Mouse (Mus musculus): Measurements from ENCODE around the gene Tgfbr1. TPM values are rescaled to one million over a fixed set of nuclear protein-coding genes. Genes with fewer than 3 reads are reported as not detected.
A peak's percentile ranks its signal among the peaks of the same experiment; 100 is the strongest.
"Not testable (repeated sequence)": the region's sequence is repeated elsewhere in the genome, so short reads cannot be mapped to it uniquely, and the experiment has no call there.

The Tgfbr1 gene
- polyA plus RNA-seq, 1 experiment from 2014 or later: 43.1 TPM

DNA sequence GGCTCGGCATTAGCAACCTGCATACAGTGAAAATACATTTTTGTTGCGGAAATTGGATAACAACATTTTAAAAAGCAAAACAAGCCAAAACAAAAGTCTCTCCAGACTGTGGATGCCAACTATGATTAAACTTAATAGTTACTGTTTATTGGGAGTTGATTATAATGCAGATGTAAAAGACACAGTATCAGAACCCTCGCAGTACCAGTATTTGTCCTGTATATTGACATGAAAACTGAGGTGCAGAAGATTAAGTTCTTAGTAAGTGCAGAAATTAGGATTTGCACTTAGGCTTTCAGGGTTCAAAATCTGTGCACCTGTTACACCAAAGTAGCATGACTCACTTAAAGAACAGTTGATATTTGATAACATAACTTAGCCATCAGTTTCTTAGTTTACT is 1.3 kb downstream of the Tgfbr1 start:
- H3K9ac ChIP-seq (ENCODE audit: low read length): peak overlapping the region; percentile 93
- H3K27me3 ChIP-seq (replicated peaks; ENCODE audit: control insufficient read depth, insufficient read depth, low read length): no peaks in the 10 kb centered on the region
- 27% methylated on average over 3 of the region's 3 CpGs for WGBS
- no peak for ATAC-seq
- peak overlapping the region; percentile 92 for H3K4me3 ChIP-seq (ENCODE audit: low read depth, low read length)
- H3K36me3 ChIP-seq (ENCODE audit: control insufficient read depth, insufficient read depth, low read length): no peaks in the 10 kb centered on the region
- no peaks in the 10 kb centered on the region for H3K9me3 ChIP-seq (replicated peaks; ENCODE audit: control insufficient read depth, low read length)
- peaks cover 15% of the 10 kb centered on the region for H3K4me1 ChIP-seq (ENCODE audit: control insufficient read depth, insufficient read depth, low read length)
- no peak overlapping the region for H3K27ac ChIP-seq (ENCODE audit: low read depth, low read length)
- H3K4me2 ChIP-seq (ENCODE audit: low read length): peak overlapping the region; percentile 93
- no peak for DNase-seq (ENCODE audit: low spot score)

DNA sequence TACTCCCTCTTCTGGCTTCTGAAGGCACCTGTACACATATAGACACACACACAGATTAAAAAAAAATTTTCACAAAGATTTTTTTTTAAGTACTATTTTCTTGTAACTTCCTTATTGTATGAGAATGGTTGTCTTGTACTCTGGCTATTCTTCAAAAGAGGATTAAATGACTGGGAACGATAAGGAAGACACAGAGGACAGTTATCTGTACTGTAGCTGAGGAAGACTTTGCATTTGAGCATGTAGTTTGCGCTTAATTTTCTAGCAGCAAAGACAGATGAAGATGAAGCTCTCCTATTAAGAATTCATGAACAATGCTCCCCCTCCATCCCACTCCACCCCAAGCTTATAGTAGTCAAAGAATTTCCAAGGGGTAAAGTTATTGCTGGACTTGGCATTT is 9.6 kb downstream of the Tgfbr1 start:
- 89% methylated on average over 2 of the region's 2 CpGs for WGBS
- no peak overlapping the region for H3K9ac ChIP-seq (ENCODE audit: low read length)
- 0 out of 2 replicates have a peak, but pooled peaks cover 3% of the 10 kb centered on the region for H3K4me1 ChIP-seq (ENCODE audit: control insufficient read depth, insufficient read depth, low read length)
- H3K4me2 ChIP-seq (ENCODE audit: low read length): no peak overlapping the region
- ATAC-seq (no peak), DNase-seq (ENCODE audit: low spot score) (no peak)
- no peak overlapping the region for H3K27ac ChIP-seq (ENCODE audit: low read depth, low read length)
- H3K9me3 ChIP-seq (replicated peaks; ENCODE audit: control insufficient read depth, low read length): no peaks in the 10 kb centered on the region
- H3K36me3 ChIP-seq (ENCODE audit: control insufficient read depth, insufficient read depth, low read length): no peaks in the 10 kb centered on the region
- H3K4me3 ChIP-seq (ENCODE audit: low read depth, low read length): no peak overlapping the region
- no peaks in the 10 kb centered on the region for H3K27me3 ChIP-seq (replicated peaks; ENCODE audit: control insufficient read depth, insufficient read depth, low read length)

DNA sequence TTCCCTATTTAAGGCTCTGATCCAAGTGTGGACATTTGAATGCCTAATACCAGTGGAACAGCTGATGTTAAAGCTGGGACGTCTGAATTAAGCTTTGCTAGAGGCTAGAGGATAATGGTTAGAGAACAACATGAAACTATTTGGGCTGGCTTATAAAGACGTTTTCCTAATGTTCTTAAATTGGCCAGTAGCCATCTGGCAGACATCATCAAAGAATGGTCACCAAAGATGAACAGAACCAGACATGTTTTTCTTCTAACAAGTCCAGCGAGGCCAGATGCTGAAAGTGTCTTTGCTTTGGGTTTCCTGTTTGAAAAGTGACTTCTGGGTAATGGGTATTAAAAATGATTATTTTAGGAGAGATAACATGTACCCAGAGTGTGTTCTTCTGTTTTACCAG is 10.1 kb downstream of the Tgfbr1 start:
- no peaks in the 10 kb centered on the region for H3K9me3 ChIP-seq (replicated peaks; ENCODE audit: control insufficient read depth, low read length)
- no peaks in the 10 kb centered on the region for H3K4me1 ChIP-seq (ENCODE audit: control insufficient read depth, insufficient read depth, low read length)
- 40% methylated on average over 3 of the region's 3 CpGs for WGBS
- no peaks in the 10 kb centered on the region for H3K27me3 ChIP-seq (replicated peaks; ENCODE audit: control insufficient read depth, insufficient read depth, low read length)
- DNase-seq (ENCODE audit: low spot score) (no peak), ATAC-seq (no peak)
- no peak overlapping the region for H3K4me3 ChIP-seq (ENCODE audit: low read depth, low read length)
- no peak overlapping the region for H3K4me2 ChIP-seq (ENCODE audit: low read length)
- no peak overlapping the region for H3K9ac ChIP-seq (ENCODE audit: low read length)
- no peaks in the 10 kb centered on the region for H3K36me3 ChIP-seq (ENCODE audit: control insufficient read depth, insufficient read depth, low read length)
- H3K27ac ChIP-seq (ENCODE audit: low read depth, low read length): no peak overlapping the region

DNA sequence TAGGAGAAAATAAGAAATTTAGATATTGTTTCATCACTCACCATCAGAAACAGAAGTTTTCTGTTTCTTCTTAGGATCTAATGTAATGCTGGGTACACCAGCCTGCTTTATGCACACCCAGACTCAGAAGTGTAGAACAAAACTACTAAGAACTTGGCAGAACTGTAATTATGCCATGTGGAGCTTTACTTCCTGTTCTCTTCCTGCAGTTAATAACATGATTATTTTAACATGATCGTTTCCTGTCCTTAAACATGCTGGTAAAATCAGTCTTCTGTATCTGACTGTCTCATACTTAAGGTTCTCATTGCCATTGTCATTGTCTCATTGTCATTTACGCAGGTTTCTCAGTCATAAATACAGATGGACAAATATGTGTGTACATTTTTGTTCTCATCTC is 15.7 kb downstream of the Tgfbr1 start:
- WGBS: 92% methylated on average over 2 of the region's 2 CpGs
- no peaks in the 10 kb centered on the region for H3K4me1 ChIP-seq (ENCODE audit: control insufficient read depth, insufficient read depth, low read length)
- no peaks in the 10 kb centered on the region for H3K36me3 ChIP-seq (ENCODE audit: control insufficient read depth, insufficient read depth, low read length)
- H3K27ac ChIP-seq (ENCODE audit: low read depth, low read length): no peak overlapping the region
- DNase-seq (ENCODE audit: low spot score) (no peak), ATAC-seq (no peak)
- no peak overlapping the region for H3K9ac ChIP-seq (ENCODE audit: low read length)
- H3K4me2 ChIP-seq (ENCODE audit: low read length): no peak overlapping the region
- H3K4me3 ChIP-seq (ENCODE audit: low read depth, low read length): no peak overlapping the region
- H3K9me3 ChIP-seq (replicated peaks; ENCODE audit: control insufficient read depth, low read length): no peaks in the 10 kb centered on the region
- H3K27me3 ChIP-seq (replicated peaks; ENCODE audit: control insufficient read depth, insufficient read depth, low read length): no peaks in the 10 kb centered on the region

DNA sequence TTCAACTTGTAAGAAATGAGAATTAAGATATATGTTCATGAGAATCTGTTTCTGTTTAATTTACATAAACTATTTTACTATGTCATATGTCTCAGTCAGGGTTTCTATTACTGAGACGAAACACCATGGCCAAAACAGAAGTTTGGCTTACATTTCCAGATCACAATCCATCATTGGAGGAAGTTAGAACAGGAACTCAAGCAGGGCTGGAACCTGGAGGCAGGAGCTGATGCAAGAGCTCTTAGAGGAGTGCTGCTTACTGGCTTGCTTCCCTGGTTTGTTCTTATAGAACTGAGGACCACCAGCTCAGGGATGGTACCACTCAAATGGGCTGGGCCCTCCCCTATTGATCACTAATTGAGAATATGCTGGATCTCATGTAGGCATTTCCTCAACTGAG is 25.7 kb downstream of the Tgfbr1 start:
- WGBS: 84% methylated on average over 1 of the region's 1 CpGs
- no peak for DNase-seq (ENCODE audit: low spot score)
- no peaks in the 10 kb centered on the region for H3K9me3 ChIP-seq (replicated peaks; ENCODE audit: control insufficient read depth, low read length)
- ATAC-seq: no peak
- H3K27ac ChIP-seq (ENCODE audit: low read depth, low read length): no peak overlapping the region
- no peak overlapping the region for H3K4me3 ChIP-seq (ENCODE audit: low read depth, low read length)
- no peaks in the 10 kb centered on the region for H3K36me3 ChIP-seq (ENCODE audit: control insufficient read depth, insufficient read depth, low read length)
- no peak overlapping the region for H3K4me2 ChIP-seq (ENCODE audit: low read length)
- no peaks in the 10 kb centered on the region for H3K27me3 ChIP-seq (replicated peaks; ENCODE audit: control insufficient read depth, insufficient read depth, low read length)
- no peak overlapping the region for H3K9ac ChIP-seq (ENCODE audit: low read length)
- no peaks in the 10 kb centered on the region for H3K4me1 ChIP-seq (ENCODE audit: control insufficient read depth, insufficient read depth, low read length)

DNA sequence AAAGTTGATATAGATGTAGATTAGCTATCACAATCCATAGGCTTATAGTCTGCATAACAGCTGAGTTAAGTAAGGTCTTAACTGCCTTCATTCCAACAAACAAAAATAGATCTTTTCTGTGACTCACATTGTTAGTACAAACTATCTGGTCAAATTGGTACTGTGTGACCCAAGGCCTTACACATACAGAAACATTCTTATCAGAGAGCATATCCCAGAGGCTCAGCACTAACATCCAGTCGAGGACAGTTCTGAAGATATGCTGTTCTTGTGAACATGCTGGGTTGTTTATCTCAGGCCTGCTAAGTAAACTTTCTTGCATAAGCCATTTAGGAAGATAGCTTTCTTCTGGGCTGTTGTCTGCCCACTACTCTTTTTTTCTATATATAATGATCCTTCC is 29.4 kb downstream of the Tgfbr1 start:
- ATAC-seq: no peak

DNA sequence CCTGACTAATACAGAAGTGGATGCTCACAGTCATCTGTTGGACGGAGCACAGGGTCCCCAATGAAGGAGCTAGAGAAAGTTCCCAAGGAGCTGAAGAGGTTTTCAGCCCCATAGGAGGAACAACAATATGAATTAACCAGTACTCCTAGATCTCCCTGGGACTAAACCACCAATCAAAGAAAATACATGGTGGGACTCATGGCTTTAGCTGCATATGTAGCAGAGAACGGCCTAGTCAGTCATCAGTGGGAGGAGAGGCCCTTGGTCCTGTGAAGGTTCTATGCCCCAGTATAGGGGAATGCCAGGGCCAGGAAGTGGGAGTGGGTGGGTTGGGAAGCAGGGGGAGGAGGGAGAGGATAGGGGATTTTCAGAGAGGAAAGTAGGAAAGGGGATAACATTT is 38.9 kb downstream of the Tgfbr1 start:
- H3K9me3 ChIP-seq (replicated peaks; ENCODE audit: control insufficient read depth, low read length); H3K4me1 ChIP-seq (ENCODE audit: control insufficient read depth, insufficient read depth, low read length); ATAC-seq; H3K4me2 ChIP-seq (ENCODE audit: low read length); H3K36me3 ChIP-seq (ENCODE audit: control insufficient read depth, insufficient read depth, low read length); DNase-seq (ENCODE audit: low spot score); H3K27me3 ChIP-seq (replicated peaks; ENCODE audit: control insufficient read depth, insufficient read depth, low read length); H3K9ac ChIP-seq (ENCODE audit: low read length); H3K27ac ChIP-seq (ENCODE audit: low read depth, low read length); H3K4me3 ChIP-seq (ENCODE audit: low read depth, low read length): not testable (repeated sequence)
- WGBS: 86% methylated on average over 2 of the region's 2 CpGs

More for the DNA sequence above, 29.4 kb downstream of the Tgfbr1 start:
- Histone ChIP-seq H3K27ac (ENCODE audit: low read depth, low read length) (no peak overlapping the region), H3K36me3 (ENCODE audit: control insufficient read depth, insufficient read depth, low read length) (peaks cover 9% of the 10 kb centered on the region), H3K27me3 (replicated peaks; ENCODE audit: control insufficient read depth, insufficient read depth, low read length) (no peaks in the 10 kb centered on the region), H3K9me3 (replicated peaks; ENCODE audit: control insufficient read depth, low read length) (no peaks in the 10 kb centered on the region), H3K4me1 (ENCODE audit: control insufficient read depth, insufficient read depth, low read length) (no peaks in the 10 kb centered on the region), H3K4me3 (ENCODE audit: low read depth, low read length) (no peak overlapping the region), H3K9ac (ENCODE audit: low read length) (no peak overlapping the region), H3K4me2 (ENCODE audit: low read length) (no peak overlapping the region)
- WGBS: 82% methylated on average over 1 of the region's 1 CpGs
- DNase-seq (ENCODE audit: low spot score): no peak

DNA sequence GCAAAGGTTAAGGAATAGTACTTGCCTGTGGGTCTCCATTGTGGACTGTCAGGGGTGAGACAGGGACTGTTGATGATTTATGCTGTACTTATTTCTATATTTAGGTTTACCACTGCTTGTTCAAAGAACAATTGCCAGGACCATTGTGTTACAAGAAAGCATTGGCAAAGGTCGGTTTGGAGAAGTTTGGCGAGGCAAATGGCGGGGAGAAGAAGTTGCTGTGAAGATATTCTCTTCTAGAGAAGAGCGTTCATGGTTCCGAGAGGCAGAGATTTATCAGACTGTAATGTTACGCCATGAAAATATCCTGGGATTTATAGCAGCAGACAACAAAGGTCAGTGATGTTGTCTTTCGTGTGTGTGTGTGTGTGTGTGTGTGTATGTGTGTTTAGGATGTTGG is 43.2 kb downstream of the Tgfbr1 start:
- no peaks in the 10 kb centered on the region for H3K9me3 ChIP-seq (replicated peaks; ENCODE audit: control insufficient read depth, low read length)
- no peak overlapping the region for H3K9ac ChIP-seq (ENCODE audit: low read length)
- DNase-seq (ENCODE audit: low spot score) (no peak), ATAC-seq (no peak)
- WGBS: 94% methylated on average over 7 of the region's 7 CpGs
- H3K4me3 ChIP-seq (ENCODE audit: low read depth, low read length): no peak overlapping the region
- H3K27me3 ChIP-seq (replicated peaks; ENCODE audit: control insufficient read depth, insufficient read depth, low read length): no peaks in the 10 kb centered on the region
- no peak overlapping the region for H3K27ac ChIP-seq (ENCODE audit: low read depth, low read length)
- no peak overlapping the region for H3K4me2 ChIP-seq (ENCODE audit: low read length)
- peaks cover 35% of the 10 kb centered on the region for H3K36me3 ChIP-seq (ENCODE audit: control insufficient read depth, insufficient read depth, low read length)
- H3K4me1 ChIP-seq (ENCODE audit: control insufficient read depth, insufficient read depth, low read length): no peaks in the 10 kb centered on the region

DNA sequence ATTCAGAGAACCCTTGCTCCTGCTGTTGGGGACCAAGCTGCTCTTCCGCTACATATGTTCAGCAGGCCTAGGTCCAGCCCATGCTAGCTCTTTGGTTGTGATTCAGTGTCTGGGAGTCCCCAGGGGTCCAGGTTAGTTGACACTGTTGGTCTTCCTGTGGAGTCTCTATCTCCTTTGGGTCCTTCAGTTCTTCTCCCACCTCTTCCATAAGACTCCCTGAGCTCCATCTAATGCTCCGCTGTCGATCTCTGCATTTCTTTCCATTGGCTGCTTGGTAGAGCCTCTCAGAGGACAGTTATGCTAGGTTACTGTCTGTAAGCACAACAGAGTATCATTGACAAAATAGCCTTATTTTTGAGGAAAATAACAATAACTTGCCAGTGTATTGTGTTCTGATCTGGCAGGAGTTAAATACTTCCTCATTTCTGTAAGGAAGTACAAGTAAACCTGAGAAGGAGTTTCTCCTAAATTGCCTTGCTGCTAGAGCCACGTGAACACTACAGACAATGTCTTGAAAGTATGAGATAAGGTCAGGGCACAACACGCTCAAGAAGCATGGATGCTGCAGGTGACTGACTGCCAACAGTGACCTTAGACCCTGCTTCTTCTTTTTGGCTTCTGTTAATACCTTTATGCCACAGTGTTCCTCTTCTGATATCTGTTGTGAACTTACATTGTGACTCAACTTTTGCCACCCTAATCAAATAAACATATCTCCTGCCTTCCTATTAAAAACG is 45.1 kb downstream of the Tgfbr1 start:
- 95% methylated on average over 6 of the region's 6 CpGs for WGBS
- H3K36me3 ChIP-seq (ENCODE audit: control insufficient read depth, insufficient read depth, low read length): peaks cover 41% of the 10 kb centered on the region
- no peaks in the 10 kb centered on the region for H3K27me3 ChIP-seq (replicated peaks; ENCODE audit: control insufficient read depth, insufficient read depth, low read length)
- no peak overlapping the region for H3K27ac ChIP-seq (ENCODE audit: low read depth, low read length)
- ATAC-seq (no peak), DNase-seq (ENCODE audit: low spot score) (no peak)
- H3K4me3 ChIP-seq (ENCODE audit: low read depth, low read length): no peak overlapping the region
- H3K4me2 ChIP-seq (ENCODE audit: low read length): no peak overlapping the region
- H3K9me3 ChIP-seq (replicated peaks; ENCODE audit: control insufficient read depth, low read length): no peaks in the 10 kb centered on the region
- H3K9ac ChIP-seq (ENCODE audit: low read length): no peak overlapping the region
- H3K4me1 ChIP-seq (ENCODE audit: control insufficient read depth, insufficient read depth, low read length): no peaks in the 10 kb centered on the region
